Mouse (Mus musculus): ENCODE results near the gene Clmn.

DNA sequence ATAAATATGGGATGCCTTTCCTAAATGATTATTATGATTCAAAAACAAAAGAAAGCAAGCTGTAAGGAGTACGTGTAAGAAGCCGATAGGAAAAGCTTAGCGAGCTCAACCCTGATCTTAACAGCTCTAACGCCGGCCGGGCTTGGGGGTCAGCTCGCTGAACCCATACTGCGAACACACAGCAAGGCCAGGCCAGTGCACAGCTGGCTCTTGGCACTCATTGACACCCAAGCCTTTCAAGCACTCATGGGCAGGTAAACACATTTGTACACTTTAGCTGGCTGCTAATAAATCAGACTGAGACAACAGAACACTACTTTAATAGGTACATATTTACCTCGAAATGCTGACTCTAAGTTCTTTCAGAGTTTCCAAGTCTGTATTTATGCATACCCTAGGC is 126.4 kb downstream of the Clmn start:
- TF ChIP-seq EP300 (IDR thresholded peaks at IDR 0.05; ENCODE audit: insufficient read depth, low read depth, low read length), result no peak
- TF ChIP-seq CTCF (IDR thresholded peaks at IDR 0.05), result no peak

Data from heart, adult 2 months (tissue).